Mouse (Mus musculus) kidney, embryonic 14.5 days (tissue): ENCODE data around the gene Slc12a6. TPM values are rescaled to one million over a fixed set of nuclear protein-coding genes. Genes with fewer than 3 reads are reported as not detected.
A peak's percentile ranks its signal among the peaks of the same experiment; 100 is the strongest.

Experiments used
- ATAC-seq: fragments of 200-750 bp; cut with Nextera tagmentation; 2 replicates; pipeline ENCODE4 v1.8.0; 2017; ENCODE audit warnings: moderate number of reproducible peaks, mild to moderate bottlenecking, moderate TSS enrichment, moderate library complexity; ENCODE audit not compliant: low FRiP score, low TSS enrichment
- H3K27ac ChIP-seq: fragments of 300-500 bp; sonication (generic); 2 replicates; pipeline ENCODE4 v1.5.1; 2014; ENCODE audit warnings: low read depth, mild to moderate bottlenecking, low read length, moderate library complexity, mixed read lengths
- H3K27me3 ChIP-seq: fragments of 300-500 bp; sonication (generic); 2 replicates; pipeline ENCODE4 v1.6.1; 2014; ENCODE audit warnings: mild to moderate bottlenecking, low read length; ENCODE audit not compliant: control insufficient read depth, insufficient read depth
- H3K36me3 ChIP-seq: fragments of 300-500 bp; sonication (generic); 2 replicates; pipeline ENCODE4 v1.6.1; 2014; ENCODE audit warnings: low read length, mixed read lengths; ENCODE audit not compliant: control insufficient read depth, insufficient read depth
- H3K4me1 ChIP-seq: fragments of 300-500 bp; sonication (generic); 2 replicates; pipeline ENCODE4 v1.6.1; 2014; ENCODE audit warnings: low read length, mixed read lengths; ENCODE audit not compliant: control insufficient read depth, insufficient read depth
- H3K4me2 ChIP-seq: fragments of 300-500 bp; sonication (generic); replicated peaks from 2 replicates; pipeline ENCODE4 v1.6.1; 2014; ENCODE audit warnings: low read depth, mild to moderate bottlenecking, low read length
- H3K4me3 ChIP-seq: fragments of 300-500 bp; sonication (generic); 2 replicates; pipeline ENCODE4 v1.5.1; 2014; ENCODE audit warnings: mild to moderate bottlenecking, low read length
- H3K9ac ChIP-seq: fragments of 300-500 bp; sonication (generic); 2 replicates; pipeline ENCODE4 v1.6.1; 2014; ENCODE audit warnings: low read depth, mild to moderate bottlenecking, low read length, moderate library complexity
- H3K9me3 ChIP-seq: fragments of 300-500 bp; sonication (generic); 2 replicates; pipeline ENCODE4 v1.6.1; 2016; ENCODE audit warnings: low read length; ENCODE audit not compliant: control insufficient read depth
- WGBS: fragments of 180-500 bp; shearing (Covaris S2); extraction: QIAGEN DNeasy Blood & Tissue Kit; methylation state at CpG from one replicate; pipeline ENCODE4 v1.1.7; 2014; 5-methylcytosine and 5-hydroxymethylcytosine counted together
- polyA plus RNA-seq: library from polyadenylated mRNA; unstranded; fragments of >200 nt; fragmentation: Nextera tagmentation; extraction: Ambion mirVana; gene quantifications from 2 replicates; pipeline ENCODE4 v1.2.1, GENCODE M21; 2014

Gene Slc12a6
- polyA plus RNA-seq, 1 experiment from 2014 or later: 12.7 TPM

DNA sequence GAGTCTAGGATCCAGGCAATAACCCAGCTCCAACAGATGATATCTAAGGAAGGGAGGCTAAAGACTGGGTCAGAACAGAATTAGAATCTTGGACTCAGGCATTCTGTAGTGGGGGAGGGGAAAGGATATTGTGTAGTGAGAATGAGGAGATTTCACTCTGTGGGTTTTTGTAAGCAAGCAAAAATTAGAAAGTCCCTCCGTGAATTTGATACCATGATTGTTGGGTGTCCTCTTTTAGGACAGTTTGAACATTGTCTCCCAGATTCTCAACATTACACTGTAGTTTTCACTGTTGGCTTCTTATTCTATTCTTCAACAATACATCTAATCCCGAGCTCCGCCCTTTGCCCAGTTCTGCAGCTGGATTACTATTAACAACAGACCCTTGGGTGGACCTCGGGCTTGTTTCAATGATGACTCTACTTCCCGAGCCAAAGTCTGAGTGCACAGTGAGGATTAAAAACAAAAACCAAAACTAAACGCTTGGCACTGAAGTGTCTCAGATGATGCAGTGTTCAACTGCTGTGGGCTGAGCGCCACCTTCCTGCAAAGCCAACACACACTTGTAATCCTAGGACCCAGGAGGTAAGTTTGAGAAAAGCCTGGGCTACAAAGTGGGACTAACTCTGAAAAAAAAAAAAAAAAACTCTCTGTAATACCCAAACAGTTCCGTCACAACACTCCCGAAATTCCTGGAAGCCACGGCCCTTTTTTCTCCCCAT lies 6.2 kb upstream of the Slc12a6 start, which contains the start of gene Nutm1:
Gene Nutm1 (minus strand): TSS at position 51 of the 722 bp plus-strand sequence.
- no peak within 1 kb of the TSS for H3K27ac ChIP-seq
- no peak within 1 kb of the TSS for H3K4me3 ChIP-seq
- H3K27me3 ChIP-seq: no peaks in the 10 kb centered on the region
- H3K9me3 ChIP-seq: no peaks in the 10 kb centered on the region
- 0 out of 2 replicates have a peak, but pooled peaks cover 3% of the 10 kb centered on the region for H3K4me1 ChIP-seq
- 77% methylated on average over 10 of the region's 10 CpGs for WGBS
- H3K36me3 ChIP-seq: no peaks in the 10 kb centered on the region
- no peak within 1 kb of the TSS for H3K4me2 ChIP-seq
- H3K9ac ChIP-seq: no peak within 1 kb of the TSS
- no peak for ATAC-seq

DNA sequence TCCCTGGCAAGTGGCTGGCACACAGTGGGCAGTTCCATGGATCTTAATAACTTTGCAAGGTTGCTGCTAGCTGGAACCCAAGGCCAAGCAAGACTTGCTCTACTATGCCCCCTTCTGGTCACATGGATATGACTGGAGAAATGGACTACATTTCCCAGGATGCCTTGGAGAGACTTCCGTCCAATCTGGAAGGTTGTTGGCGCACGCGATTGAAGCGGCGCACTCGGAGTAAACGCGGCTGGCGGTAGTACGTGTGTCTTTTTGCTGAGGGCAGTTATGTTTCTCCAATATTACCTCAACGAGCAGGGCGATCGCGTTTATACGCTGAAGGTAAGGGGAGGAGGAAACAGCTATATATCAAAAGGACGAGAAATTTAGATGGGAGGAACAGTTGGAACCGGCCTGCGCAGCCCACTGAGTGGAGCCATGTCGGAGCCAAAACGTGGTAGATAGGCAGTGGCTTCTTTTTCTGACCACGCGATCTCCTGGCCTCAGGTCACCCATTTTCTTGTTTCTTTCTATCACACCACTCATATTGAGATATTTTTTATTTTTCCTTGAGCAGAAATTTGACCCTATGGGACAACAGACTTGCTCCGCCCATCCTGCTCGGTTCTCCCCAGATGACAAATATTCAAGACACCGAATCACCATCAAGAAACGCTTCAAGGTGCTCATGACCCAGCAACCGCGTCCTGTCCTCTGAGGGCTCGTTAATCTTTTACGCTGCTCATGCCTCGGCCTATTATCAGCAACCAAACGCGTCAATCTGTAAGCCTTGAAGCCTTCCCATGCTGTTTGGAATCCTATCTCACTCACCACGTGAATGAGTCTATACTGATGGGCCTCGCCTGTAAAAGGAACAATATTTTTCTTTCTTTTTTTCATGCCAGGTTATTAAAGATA lies 3.6 kb upstream of the Slc12a6 start, which contains the start of gene Nop10:
Gene Nop10 (plus strand): TSS at position 179 of the 906 bp plus-strand sequence.
- Histone ChIP-seq H3K27me3 (no peaks in the 10 kb centered on the region), H3K4me2 (peak within 1 kb of the TSS; percentile 52), H3K36me3 (no peaks in the 10 kb centered on the region), H3K27ac (0 out of 2 replicates have a peak within 1 kb of the TSS, but pooled peaks have one; percentile 47), H3K9ac (peak within 1 kb of the TSS; percentile 64), H3K4me3 (peak within 1 kb of the TSS; percentile 77), H3K4me1 (peaks cover 9% of the 10 kb centered on the region; the same call in 1 of the 2 replicates), H3K9me3 (no peaks in the 10 kb centered on the region)
- under 1% methylated on average over 36 of the region's 36 CpGs for WGBS
- ATAC-seq: peak; percentile 65

DNA sequence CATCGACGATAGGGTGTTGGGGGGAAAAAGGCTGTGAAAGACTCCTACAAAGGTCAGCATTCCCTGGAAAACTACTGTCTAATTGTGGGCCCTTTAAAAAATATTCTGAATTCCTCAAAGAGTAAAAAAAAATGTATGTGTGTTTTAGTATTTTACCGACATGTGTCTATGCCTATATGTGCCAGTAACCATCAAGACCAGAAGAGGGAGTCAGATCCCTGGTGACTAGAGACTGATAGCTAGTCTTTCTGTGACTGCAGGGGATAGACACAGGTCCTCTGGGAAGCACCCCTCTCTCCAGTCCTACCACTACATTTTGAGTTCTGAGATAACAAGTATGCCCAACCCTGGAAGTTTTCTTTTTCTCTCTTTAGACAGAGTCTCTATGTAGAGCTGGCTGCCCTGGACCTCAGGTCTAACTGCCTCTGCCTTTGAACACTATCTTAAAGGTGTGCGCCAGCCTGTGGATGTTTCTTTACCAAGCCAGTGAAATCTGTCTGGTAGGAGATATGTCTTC lies 2.8 kb upstream of the Slc12a6 start:
- Histone ChIP-seq H3K4me3 (peak overlapping the region; percentile 77), H3K4me1 (peaks cover 9% of the 10 kb centered on the region; the same call in 1 of the 2 replicates), H3K36me3 (no peaks in the 10 kb centered on the region), H3K27me3 (no peaks in the 10 kb centered on the region), H3K27ac (no peak overlapping the region), H3K4me2 (peak overlapping the region; percentile 52), H3K9me3 (no peaks in the 10 kb centered on the region), H3K9ac (peak overlapping the region; percentile 64; the same call in 1 of the 2 replicates)
- no peak for ATAC-seq
- 37% methylated on average over 4 of the region's 4 CpGs for WGBS

DNA sequence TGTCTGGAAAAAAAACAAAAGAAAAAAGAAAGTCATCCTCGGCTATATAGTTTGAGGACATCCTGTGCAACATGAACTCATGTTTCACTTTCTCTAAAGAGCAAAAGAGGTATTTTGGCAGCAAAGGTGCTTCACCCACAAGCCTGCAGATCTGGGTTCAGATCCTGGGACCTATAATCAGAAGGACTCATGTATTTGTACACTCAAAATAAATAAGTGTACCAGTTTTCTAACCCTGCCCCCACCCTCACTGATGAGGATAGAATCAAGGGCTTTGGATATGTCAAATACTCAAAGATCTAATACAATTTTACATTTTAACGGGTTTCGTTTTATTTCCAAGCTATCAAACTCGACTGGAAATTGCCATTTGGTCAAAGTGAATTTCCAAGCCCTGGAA lies 1.3 kb upstream of the Slc12a6 start:
- H3K4me2 ChIP-seq: no peak overlapping the region
- H3K27ac ChIP-seq: no peak overlapping the region
- H3K4me3 ChIP-seq: no peak overlapping the region
- no peaks in the 10 kb centered on the region for H3K27me3 ChIP-seq
- WGBS: 77% methylated on average over 4 of the region's 4 CpGs
- ATAC-seq: no peak
- no peak overlapping the region for H3K9ac ChIP-seq
- no peaks in the 10 kb centered on the region for H3K36me3 ChIP-seq
- peaks cover 9% of the 10 kb centered on the region; the same call in 1 of the 2 replicates for H3K4me1 ChIP-seq
- H3K9me3 ChIP-seq: no peaks in the 10 kb centered on the region

DNA sequence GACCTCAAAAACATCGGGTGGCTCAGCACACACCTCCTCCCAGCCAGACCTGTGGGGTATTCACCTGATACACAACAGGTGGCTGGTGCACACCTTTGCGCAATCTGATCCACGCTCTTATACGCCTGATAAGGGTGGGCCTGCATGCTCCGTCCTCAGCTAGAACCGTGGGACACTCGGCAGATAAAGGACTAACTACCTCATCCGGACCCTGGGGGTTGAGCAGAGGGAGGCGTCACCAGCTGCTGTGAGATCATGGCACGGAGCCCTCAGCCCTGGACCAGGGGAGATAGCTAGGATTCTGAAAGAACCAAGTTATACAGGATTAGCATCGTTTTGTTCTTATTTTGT lies 592 bp downstream of the Slc12a6 start, which contains the start of gene Gm21985:
Gene Gm21985 (plus strand): TSS at position 73 of the 351 bp plus-strand sequence.
- Histone ChIP-seq H3K9ac (peak within 1 kb of the TSS; percentile 72), H3K4me3 (peak within 1 kb of the TSS; percentile 76), H3K9me3 (no peaks in the 10 kb centered on the region), H3K4me1 (peaks cover 9% of the 10 kb centered on the region; the same call in 1 of the 2 replicates), H3K27me3 (no peaks in the 10 kb centered on the region), H3K36me3 (no peaks in the 10 kb centered on the region), H3K4me2 (peak within 1 kb of the TSS; percentile 84), H3K27ac (peak within 1 kb of the TSS; percentile 72)
- 2% methylated on average over 11 of the region's 11 CpGs for WGBS
- ATAC-seq: peak; percentile 32; the same call in 1 of the 2 replicates

DNA sequence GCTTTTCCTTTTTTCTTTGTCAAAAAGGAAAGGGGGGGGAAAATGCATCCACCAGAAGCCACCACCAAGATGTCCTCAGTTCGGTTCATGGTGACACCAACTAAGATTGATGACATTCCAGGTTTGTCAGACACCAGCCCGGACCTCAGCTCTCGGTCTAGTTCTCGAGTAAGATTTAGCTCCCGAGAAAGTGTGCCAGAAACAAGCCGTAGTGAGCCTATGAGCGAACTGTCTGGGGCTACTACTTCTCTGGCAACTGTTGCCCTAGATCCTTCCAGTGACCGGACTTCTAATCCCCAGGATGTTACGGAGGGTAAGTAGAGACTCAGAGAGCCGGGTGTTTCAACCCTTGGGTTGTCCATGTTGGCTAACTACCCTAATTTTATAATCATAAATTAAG lies 1.2 kb downstream of the Slc12a6 start:
- no peaks in the 10 kb centered on the region for H3K36me3 ChIP-seq
- H3K9me3 ChIP-seq: no peaks in the 10 kb centered on the region
- WGBS: 28% methylated on average over 10 of the region's 10 CpGs
- H3K27ac ChIP-seq: no peak overlapping the region
- no peak for ATAC-seq
- H3K4me1 ChIP-seq: peaks cover 9% of the 10 kb centered on the region; the same call in 1 of the 2 replicates
- H3K4me3 ChIP-seq: peak overlapping the region; percentile 76
- H3K4me2 ChIP-seq: peak overlapping the region; percentile 84
- peak overlapping the region; percentile 72; the same call in 1 of the 2 replicates for H3K9ac ChIP-seq
- H3K27me3 ChIP-seq: no peaks in the 10 kb centered on the region

DNA sequence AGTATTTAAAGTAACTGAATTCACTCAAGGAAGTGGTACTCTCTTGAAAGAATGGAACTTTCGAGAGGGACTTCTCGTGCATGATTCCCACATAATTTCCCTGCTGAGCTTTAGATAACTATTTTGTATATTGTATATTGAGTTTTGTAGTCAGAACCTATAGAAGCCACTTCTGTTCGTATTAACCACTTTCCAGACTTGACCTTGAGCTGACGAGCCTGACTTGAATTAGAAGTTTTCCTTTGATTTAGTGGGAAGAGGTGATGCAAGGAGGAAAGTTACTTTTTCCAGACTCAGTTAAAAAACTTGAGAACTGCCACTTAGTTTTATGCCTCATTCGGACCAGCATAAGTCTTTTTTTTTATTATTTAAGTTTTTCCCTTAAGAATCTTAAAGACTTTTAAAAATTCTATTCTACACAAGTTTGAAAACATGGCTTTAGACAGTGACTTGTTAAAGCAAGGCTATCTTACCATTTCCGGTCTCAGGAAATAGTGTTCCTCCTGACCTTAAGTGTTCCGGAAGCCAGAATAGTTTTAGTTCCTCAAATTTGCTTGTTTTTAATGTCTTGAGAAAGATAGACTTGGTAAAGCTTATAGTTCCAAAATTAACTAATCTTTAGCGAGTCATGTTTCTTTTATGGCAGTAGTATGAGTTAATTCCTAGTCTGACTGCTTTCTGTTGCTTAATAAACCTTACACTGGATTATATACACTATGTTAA lies 2.1 kb downstream of the Slc12a6 start:
- Histone ChIP-seq H3K9ac (no peak overlapping the region), H3K36me3 (no peaks in the 10 kb centered on the region), H3K27ac (no peak overlapping the region), H3K4me2 (peak overlapping the region; percentile 84), H3K9me3 (no peaks in the 10 kb centered on the region), H3K4me1 (peaks cover 9% of the 10 kb centered on the region; the same call in 1 of the 2 replicates), H3K27me3 (no peaks in the 10 kb centered on the region), H3K4me3 (peak overlapping the region; percentile 11)
- no peak for ATAC-seq
- WGBS: 69% methylated on average over 8 of the region's 8 CpGs

DNA sequence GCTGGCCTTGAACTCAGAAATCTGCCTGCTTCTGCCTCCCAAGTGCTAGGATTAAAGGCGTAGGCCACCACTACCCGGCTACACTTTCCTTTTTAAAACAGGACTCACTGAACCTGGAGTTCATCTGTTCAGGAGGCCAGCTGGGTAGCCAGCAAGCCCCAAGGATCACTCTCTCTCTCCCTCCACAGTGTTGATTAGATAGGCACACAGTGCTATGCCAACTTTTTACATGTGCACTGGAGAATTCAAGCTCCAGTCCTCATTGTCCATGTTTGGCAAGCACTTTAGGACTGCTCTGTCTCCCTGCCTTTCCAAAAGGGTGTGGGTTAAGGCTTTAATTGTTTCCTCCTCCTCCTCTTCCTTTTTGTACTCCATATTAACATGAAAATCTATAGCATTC lies 4.4 kb downstream of the Slc12a6 start:
- Histone ChIP-seq H3K27ac (no peak overlapping the region), H3K4me1 (peaks cover 7% of the 10 kb centered on the region; the same call in 1 of the 2 replicates), H3K9ac (no peak overlapping the region), H3K27me3 (no peaks in the 10 kb centered on the region), H3K4me2 (no peak overlapping the region), H3K9me3 (no peaks in the 10 kb centered on the region), H3K36me3 (no peaks in the 10 kb centered on the region), H3K4me3 (no peak overlapping the region)
- WGBS: 93% methylated on average over 2 of the region's 2 CpGs
- no peak for ATAC-seq
